Mouse (Mus musculus): Measurements from ENCODE around the gene Tigd3. TPM values are rescaled to one million over a fixed set of nuclear protein-coding genes. Genes with fewer than 3 reads are reported as not detected.

The Tigd3 gene
- 1.2 and 2.0 TPM in 2 replicates for polyA plus RNA-seq (2015; fragmentation: Nextera tagmentation; extraction: Ambion mirVana)

DNA sequence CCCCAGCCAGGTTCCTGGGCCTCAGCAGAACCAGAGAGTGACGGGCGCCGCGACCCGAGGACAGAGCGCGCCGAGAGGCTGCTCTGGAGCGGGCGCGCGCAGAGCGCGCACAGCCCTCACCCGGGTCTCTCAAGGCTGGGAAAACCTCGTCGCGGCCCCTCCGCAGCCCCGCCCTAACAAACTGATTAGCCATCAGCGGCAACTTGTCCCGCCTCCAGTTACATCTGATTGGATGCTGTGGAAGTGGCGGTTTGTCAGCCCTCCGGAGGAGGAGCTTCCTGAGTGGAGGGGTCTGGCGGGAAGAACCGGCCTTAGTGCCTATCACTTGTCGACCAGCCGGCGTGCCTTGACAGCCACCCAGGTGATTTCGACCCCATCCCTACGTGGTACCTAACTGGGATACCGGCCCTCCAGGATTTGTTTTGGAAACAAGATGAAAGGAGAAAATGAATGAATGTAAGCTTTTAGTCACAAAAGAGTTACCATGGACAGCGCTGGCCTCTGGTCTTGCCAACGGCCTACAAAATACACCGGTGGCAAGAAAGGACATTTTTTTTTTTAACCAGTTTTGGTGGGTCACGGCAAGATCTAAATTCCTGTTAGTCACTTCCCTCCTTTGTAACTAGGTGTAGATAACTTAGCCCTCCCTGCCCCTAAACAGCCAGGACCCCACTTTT is at the start of gene Tigd3:
Gene Tigd3 (minus strand): TSS at position 148 of the 677 bp plus-strand sequence.
- peaks cover 14% of the 10 kb centered on the region for H3K4me1 ChIP-seq (replicated peaks)
- peaks cover 28% of the 10 kb centered on the region for H3K36me3 ChIP-seq
- H3K27me3 ChIP-seq, result no peaks in the 10 kb centered on the region
- H3K4me3 ChIP-seq, result peak within 1 kb of the TSS; percentile 61
- H3K27ac ChIP-seq, result peak within 1 kb of the TSS; percentile 55; the same call in 1 of the 2 replicates
- WGBS, result 3% methylated on average over 36 of the region's 36 CpGs
- peak; percentile 97 for ATAC-seq (replicated peaks; ENCODE audit: insufficient number of reproducible peaks, insufficient read depth, low FRiP score, low read depth)
- peak within 1 kb of the TSS; percentile 96 for H3K4me2 ChIP-seq
- H3K9ac ChIP-seq, result peak within 1 kb of the TSS; percentile 72
- H3K9me3 ChIP-seq (replicated peaks), result no peaks in the 10 kb centered on the region

DNA sequence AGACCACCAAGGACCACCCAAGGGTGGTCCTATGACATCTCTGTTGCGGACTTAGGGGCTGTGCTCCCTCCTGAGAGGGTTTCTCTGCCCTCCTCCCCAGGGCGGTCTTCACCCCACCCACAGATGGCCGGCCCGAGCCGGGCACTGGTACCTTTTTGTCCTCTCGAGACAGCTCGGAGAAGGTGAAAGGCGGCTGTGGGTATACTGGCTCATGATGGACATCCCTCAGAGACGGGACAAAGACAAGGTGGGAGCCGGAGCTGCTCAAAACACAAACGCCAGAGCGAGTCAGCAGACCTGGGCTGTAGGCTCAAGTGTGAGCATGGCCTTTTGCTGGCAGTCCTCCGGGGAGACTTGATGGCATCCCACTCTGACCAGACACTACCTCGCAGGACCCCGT is 49.5 kb upstream of the Tigd3 start:
- Histone ChIP-seq H3K9ac (no peak overlapping the region), H3K9me3 (replicated peaks) (no peaks in the 10 kb centered on the region), H3K27me3 (no peaks in the 10 kb centered on the region), H3K4me2 (no peak overlapping the region), H3K27ac (no peak overlapping the region), H3K36me3 (peaks cover 20% of the 10 kb centered on the region), H3K4me3 (no peak overlapping the region), H3K4me1 (replicated peaks) (peaks cover 61% of the 10 kb centered on the region)
- no peak for ATAC-seq (replicated peaks; ENCODE audit: insufficient number of reproducible peaks, insufficient read depth, low FRiP score, low read depth)
- 88% methylated on average over 15 of the region's 15 CpGs for WGBS

DNA sequence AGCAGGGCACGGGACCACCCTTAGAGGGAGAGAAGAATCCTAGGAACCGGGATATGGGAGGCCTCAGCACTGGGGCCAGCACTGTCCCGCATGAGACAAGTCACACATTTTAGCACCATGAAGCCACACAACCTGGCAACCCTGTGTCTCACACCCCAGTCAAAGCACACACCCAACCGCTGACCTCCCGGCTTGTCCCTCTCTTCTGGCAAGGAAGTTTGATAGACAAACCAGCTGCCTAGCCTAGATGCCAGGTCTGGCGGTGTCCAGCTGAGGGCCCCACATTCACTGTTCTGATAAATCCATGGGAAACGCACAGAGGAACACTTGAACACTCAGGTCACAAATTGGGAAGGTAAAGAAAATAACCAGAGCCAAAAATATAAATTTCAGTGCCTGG is 48.6 kb upstream of the Tigd3 start:
- H3K4me1 ChIP-seq (replicated peaks), result peaks cover 69% of the 10 kb centered on the region
- WGBS, result 64% methylated on average over 7 of the region's 7 CpGs
- H3K27me3 ChIP-seq, result no peaks in the 10 kb centered on the region
- no peak overlapping the region for H3K4me3 ChIP-seq
- no peak overlapping the region for H3K9ac ChIP-seq
- peaks cover 17% of the 10 kb centered on the region for H3K36me3 ChIP-seq
- H3K9me3 ChIP-seq (replicated peaks), result no peaks in the 10 kb centered on the region
- no peak overlapping the region for H3K4me2 ChIP-seq
- ATAC-seq (replicated peaks; ENCODE audit: insufficient number of reproducible peaks, insufficient read depth, low FRiP score, low read depth), result no peak
- no peak overlapping the region for H3K27ac ChIP-seq

DNA sequence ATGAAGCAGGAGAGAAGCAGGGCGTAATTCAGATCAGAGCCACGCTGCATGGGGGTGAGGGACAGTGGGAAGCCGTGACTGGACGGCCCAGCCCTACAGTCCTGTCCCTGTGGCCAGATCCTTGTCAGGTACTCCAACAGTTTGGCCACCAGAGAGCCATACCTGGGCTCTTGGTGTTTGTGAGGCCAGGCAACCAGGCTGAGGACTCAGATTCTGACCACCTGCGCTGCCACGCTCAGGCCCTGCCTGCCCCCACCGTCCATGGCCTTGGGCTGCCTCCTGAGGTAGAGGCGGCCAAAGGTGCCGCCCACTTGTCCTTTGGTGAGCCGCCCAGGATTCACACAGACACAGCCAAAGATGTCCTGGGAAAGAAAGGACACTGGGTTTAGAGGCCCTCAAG is 46.7 kb upstream of the Tigd3 start:
- Histone ChIP-seq H3K27ac (peak overlapping the region; percentile 71), H3K9me3 (replicated peaks) (no peaks in the 10 kb centered on the region), H3K4me2 (no peak overlapping the region), H3K27me3 (no peaks in the 10 kb centered on the region), H3K9ac (no peak overlapping the region), H3K4me3 (no peak overlapping the region), H3K4me1 (replicated peaks) (peaks cover 67% of the 10 kb centered on the region), H3K36me3 (peaks cover 15% of the 10 kb centered on the region; the same call in 1 of the 2 replicates)
- no peak for ATAC-seq (replicated peaks; ENCODE audit: insufficient number of reproducible peaks, insufficient read depth, low FRiP score, low read depth)
- 79% methylated on average over 10 of the region's 10 CpGs for WGBS

DNA sequence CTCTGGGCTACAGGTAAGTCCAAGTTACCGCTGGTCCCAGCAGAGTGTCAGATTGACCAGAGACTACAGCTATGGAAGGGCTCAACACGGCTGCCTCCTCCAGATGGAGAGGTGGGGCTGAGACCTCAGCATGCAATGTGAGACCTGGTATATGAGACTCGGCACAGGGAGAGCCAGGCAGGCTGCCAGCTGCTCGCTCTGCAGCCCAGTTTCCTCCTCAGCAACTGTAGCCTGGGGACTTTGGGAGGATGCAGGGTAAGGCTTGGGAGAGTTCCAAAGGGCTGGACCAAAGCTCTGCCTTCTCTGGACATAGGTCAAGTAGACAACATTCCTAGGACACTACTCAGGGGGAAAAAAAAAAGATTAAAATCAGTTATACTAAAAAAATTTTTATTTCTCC is 46.2 kb upstream of the Tigd3 start:
- 0 out of 2 replicates have a peak, but pooled peaks have one; percentile 25 for ATAC-seq (replicated peaks; ENCODE audit: insufficient number of reproducible peaks, insufficient read depth, low FRiP score, low read depth)
- H3K36me3 ChIP-seq, result peaks cover 15% of the 10 kb centered on the region; the same call in 1 of the 2 replicates
- H3K27ac ChIP-seq, result peak overlapping the region; percentile 71
- WGBS, result 41% methylated on average over 4 of the region's 4 CpGs
- no peaks in the 10 kb centered on the region for H3K9me3 ChIP-seq (replicated peaks)
- H3K9ac ChIP-seq, result peak overlapping the region; percentile 26; the same call in 1 of the 2 replicates
- H3K4me1 ChIP-seq (replicated peaks), result peaks cover 67% of the 10 kb centered on the region
- no peaks in the 10 kb centered on the region for H3K27me3 ChIP-seq
- H3K4me3 ChIP-seq, result no peak overlapping the region
- no peak overlapping the region for H3K4me2 ChIP-seq

DNA sequence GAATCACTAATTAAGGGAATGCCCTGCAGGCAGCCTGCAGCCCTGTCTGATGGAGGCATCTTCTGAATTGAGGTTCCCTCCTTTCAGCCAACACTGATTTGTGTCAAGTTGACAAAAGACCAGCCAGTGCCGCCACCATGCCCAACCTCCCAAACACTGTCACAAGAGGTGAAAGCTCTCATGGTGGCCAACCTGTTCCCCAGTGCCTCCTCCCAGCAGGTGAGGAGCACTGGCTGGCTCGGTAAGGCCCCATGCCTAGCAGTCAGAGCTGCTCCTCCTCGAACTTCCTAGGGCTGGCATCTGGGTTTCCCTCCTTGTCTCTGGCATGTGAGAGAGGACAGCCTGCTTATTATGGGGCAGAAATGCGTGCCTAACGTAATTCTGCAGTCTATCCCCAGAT is 45.8 kb upstream of the Tigd3 start:
- H3K9ac ChIP-seq, result peak overlapping the region; percentile 26; the same call in 1 of the 2 replicates
- no peaks in the 10 kb centered on the region for H3K27me3 ChIP-seq
- H3K4me3 ChIP-seq, result no peak overlapping the region
- H3K9me3 ChIP-seq (replicated peaks), result no peaks in the 10 kb centered on the region
- ATAC-seq (replicated peaks; ENCODE audit: insufficient number of reproducible peaks, insufficient read depth, low FRiP score, low read depth), result no peak
- 77% methylated on average over 5 of the region's 5 CpGs for WGBS
- no peak overlapping the region for H3K4me2 ChIP-seq
- peak overlapping the region; percentile 71 for H3K27ac ChIP-seq
- peaks cover 15% of the 10 kb centered on the region; the same call in 1 of the 2 replicates for H3K36me3 ChIP-seq
- H3K4me1 ChIP-seq (replicated peaks), result peaks cover 67% of the 10 kb centered on the region

DNA sequence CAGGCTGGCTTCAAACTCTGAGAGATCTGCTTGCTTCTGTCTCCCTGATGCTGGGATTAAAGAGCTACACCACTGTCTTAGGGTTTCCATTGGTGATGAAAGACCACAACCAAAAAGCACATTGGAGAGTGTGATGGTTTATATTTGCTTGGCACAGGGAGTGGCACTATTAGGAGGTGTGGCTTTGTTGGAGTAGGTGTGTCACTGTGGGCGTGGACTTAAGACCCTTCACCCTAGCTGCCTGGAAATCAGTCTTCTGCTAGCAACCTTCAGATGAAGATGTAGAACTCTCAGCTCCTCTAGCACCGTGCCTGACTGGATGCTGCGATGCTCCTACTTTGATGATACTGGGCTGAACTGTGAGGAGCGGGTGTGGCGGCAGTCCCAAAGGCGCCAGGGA is 44.6 kb upstream of the Tigd3 start:
- H3K9ac ChIP-seq, result no peak overlapping the region
- no peaks in the 10 kb centered on the region for H3K27me3 ChIP-seq
- peaks cover 15% of the 10 kb centered on the region; the same call in 1 of the 2 replicates for H3K36me3 ChIP-seq
- no peak overlapping the region for H3K4me2 ChIP-seq
- WGBS, result 83% methylated on average over 6 of the region's 6 CpGs
- peaks cover 58% of the 10 kb centered on the region for H3K4me1 ChIP-seq (replicated peaks)
- H3K27ac ChIP-seq, result 0 out of 2 replicates have a peak overlapping the region, but pooled peaks have one; percentile 62
- no peak overlapping the region for H3K4me3 ChIP-seq
- H3K9me3 ChIP-seq (replicated peaks), result no peaks in the 10 kb centered on the region
- no peak for ATAC-seq (replicated peaks; ENCODE audit: insufficient number of reproducible peaks, insufficient read depth, low FRiP score, low read depth)

DNA sequence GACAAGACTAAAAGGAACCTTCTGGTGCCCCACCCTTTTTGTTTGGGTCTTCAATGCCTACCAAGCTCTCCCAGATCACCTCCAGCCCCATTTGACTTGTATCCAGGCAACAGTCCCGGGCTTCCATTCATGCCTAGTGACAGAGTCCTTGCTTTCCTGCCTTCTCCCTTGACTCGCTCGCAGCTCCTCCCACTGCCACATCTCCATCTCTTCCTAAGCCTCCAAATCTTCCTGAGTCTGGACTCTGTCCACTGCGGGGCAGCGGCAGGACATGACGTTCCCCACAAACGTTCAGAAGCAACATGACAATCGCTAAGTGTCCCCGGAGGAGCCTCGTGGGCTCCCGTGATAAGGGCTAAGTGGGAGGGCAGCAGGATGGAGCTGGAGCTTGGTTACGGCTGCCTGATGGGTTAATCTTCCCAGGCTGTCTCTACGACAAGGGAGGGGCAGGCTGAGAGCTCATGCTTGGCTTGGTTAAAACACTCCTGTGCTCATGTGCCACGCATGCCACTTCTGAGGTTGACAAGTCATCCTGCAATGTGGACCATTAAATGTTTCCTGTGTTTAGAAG is 44.0 kb upstream of the Tigd3 start:
- H3K4me2 ChIP-seq, result peak overlapping the region; percentile 49
- 0 out of 2 replicates have a peak overlapping the region, but pooled peaks have one; percentile 14 for H3K9ac ChIP-seq
- peak overlapping the region; percentile 62 for H3K27ac ChIP-seq
- no peaks in the 10 kb centered on the region for H3K9me3 ChIP-seq (replicated peaks)
- no peaks in the 10 kb centered on the region for H3K27me3 ChIP-seq
- no peak for ATAC-seq (replicated peaks; ENCODE audit: insufficient number of reproducible peaks, insufficient read depth, low FRiP score, low read depth)
- H3K4me1 ChIP-seq (replicated peaks), result peaks cover 53% of the 10 kb centered on the region
- 8% methylated on average over 14 of the region's 14 CpGs for WGBS
- peaks cover 15% of the 10 kb centered on the region; the same call in 1 of the 2 replicates for H3K36me3 ChIP-seq
- H3K4me3 ChIP-seq, result no peak overlapping the region

DNA sequence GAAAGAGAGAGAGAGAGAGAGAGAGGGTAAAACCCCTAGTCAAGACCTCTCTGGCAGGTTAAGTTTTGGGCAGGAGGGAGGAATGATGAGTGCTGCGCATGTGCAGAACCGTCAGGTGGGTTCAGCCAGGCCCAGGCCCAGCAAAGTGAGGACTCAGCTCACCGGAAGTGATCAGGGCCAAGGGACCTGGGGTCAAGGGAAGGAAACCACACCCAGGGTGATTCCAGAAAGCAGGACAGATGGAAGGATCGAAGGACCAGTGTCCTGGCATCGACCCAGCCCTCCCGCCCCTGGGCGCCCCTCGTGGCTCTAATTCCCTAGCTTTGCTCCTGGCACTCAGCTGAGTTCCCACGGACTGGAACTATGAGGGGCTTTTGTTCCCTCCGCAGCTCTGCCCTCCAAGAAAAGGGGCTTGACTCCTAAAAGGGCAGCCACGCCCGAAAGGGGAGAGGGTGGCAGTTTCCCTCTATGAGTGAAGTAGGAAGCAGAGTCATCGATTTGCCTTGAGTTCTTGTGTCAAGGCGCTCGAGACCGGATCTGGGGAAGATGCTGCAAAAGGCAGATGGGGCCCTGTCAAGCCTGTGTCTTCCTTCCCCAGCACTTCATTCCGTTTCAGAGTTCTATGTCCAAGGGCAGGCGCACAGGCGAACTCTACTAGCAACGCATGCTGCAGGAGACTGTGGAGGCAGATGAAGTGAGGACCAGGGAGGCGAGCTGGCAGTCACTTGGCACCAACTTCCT is 43.3 kb upstream of the Tigd3 start:
- peaks cover 15% of the 10 kb centered on the region; the same call in 1 of the 2 replicates for H3K36me3 ChIP-seq
- H3K4me2 ChIP-seq, result peak overlapping the region; percentile 49; the same call in 1 of the 2 replicates
- 0 out of 2 replicates have a peak overlapping the region, but pooled peaks have one; percentile 14 for H3K9ac ChIP-seq
- WGBS, result 67% methylated on average over 21 of the region's 21 CpGs
- peaks cover 47% of the 10 kb centered on the region for H3K4me1 ChIP-seq (replicated peaks)
- ATAC-seq (replicated peaks; ENCODE audit: insufficient number of reproducible peaks, insufficient read depth, low FRiP score, low read depth), result no peak
- no peak overlapping the region for H3K4me3 ChIP-seq
- peak overlapping the region; percentile 62 for H3K27ac ChIP-seq
- H3K27me3 ChIP-seq, result no peaks in the 10 kb centered on the region
- H3K9me3 ChIP-seq (replicated peaks), result no peaks in the 10 kb centered on the region

DNA sequence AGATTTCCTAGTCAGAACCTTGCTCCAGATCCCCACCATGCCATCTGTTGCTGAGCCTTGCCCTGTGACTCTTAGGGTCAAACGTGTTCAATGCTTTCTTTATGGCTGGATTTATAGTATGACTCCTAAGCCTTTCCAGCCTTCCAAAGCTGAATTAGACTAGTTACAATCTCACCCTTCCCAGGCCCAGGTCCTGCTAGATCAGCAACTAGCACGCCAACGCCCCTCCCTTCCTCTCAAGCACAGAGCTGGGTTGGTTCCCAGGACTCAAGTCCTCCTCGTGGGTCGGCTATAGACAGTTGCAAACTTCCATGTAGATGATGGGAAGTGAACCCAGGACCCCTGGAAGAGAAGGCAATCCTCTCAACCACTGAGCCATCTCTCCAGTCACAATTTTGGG is 41.7 kb upstream of the Tigd3 start:
- Histone ChIP-seq H3K4me3 (no peak overlapping the region), H3K9me3 (replicated peaks) (no peaks in the 10 kb centered on the region), H3K4me1 (replicated peaks) (peaks cover 45% of the 10 kb centered on the region), H3K27me3 (no peaks in the 10 kb centered on the region), H3K9ac (no peak overlapping the region), H3K4me2 (0 out of 2 replicates have a peak overlapping the region, but pooled peaks have one; percentile 25), H3K27ac (peak overlapping the region; percentile 67), H3K36me3 (0 out of 2 replicates have a peak, but pooled peaks cover 4% of the 10 kb centered on the region)
- no peak for ATAC-seq (replicated peaks; ENCODE audit: insufficient number of reproducible peaks, insufficient read depth, low FRiP score, low read depth)
- 37% methylated on average over 5 of the region's 5 CpGs for WGBS

DNA sequence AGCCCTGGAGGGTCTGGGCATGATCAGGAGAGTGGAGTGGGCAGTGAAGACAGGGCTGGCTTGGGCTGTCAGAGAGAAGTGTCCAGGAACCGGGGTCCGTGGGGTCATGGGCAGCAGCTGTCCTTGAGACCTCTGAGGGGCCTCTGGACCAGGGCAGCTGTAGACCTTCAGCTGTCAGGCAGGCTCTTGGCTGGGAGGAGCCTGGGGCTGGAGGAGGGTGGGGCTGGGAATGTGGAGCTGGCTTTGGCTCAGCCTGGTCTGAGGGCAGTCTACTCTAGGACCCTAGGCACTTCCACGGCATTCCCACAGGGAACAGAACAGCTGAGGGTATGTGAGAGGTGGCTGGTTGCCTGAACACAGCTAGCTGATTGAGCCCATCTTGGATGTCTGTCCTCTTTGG is 41.3 kb upstream of the Tigd3 start:
- no peaks in the 10 kb centered on the region for H3K27me3 ChIP-seq
- no peaks in the 10 kb centered on the region for H3K9me3 ChIP-seq (replicated peaks)
- peak; percentile 83 for ATAC-seq (replicated peaks; ENCODE audit: insufficient number of reproducible peaks, insufficient read depth, low FRiP score, low read depth)
- no peak overlapping the region for H3K4me3 ChIP-seq
- peak overlapping the region; percentile 67 for H3K27ac ChIP-seq
- no peak overlapping the region for H3K9ac ChIP-seq
- H3K36me3 ChIP-seq, result 0 out of 2 replicates have a peak, but pooled peaks cover 4% of the 10 kb centered on the region
- H3K4me1 ChIP-seq (replicated peaks), result peaks cover 42% of the 10 kb centered on the region
- H3K4me2 ChIP-seq, result 0 out of 2 replicates have a peak overlapping the region, but pooled peaks have one; percentile 25
- WGBS, result 11% methylated on average over 3 of the region's 3 CpGs

Data from heart, embryonic 15.5 days (tissue).